Mouse (Mus musculus) testis, adult 2 months (tissue): ENCODE measurements around the gene Calca.

Source experiments
- CTCF ChIP-seq: fragments of 200-500 bp; IDR thresholded peaks from 2 replicates; pipeline ENCODE4 v1.5.1; 2012; ENCODE audit warnings: low read depth, mild to moderate bottlenecking, inconsistent platforms, low read length, moderate library complexity; ENCODE audit not compliant: control insufficient read depth, insufficient read depth, insufficient replicate concordance
- POLR2A ChIP-seq: fragments of 200-500 bp; IDR thresholded peaks from 2 replicates; pipeline ENCODE4 v1.6.1; 2012; ENCODE audit warnings: low read depth, mild to moderate bottlenecking, inconsistent platforms, low read length, moderate library complexity; ENCODE audit not compliant: control insufficient read depth

- TF ChIP-seq CTCF (no peak), POLR2A (no peak)
These were observed 35.2 kb upstream of the Calca start for GRCm38 (mm10) chr7:114671405-114671804.
